Mouse (Mus musculus): ENCODE measurements around the gene Mrln. TPM values are rescaled to one million over a fixed set of nuclear protein-coding genes. Genes with fewer than 3 reads are reported as not detected.
A peak's percentile ranks its signal among the peaks of the same experiment; 100 is the strongest.

Mrln gene
- polyA plus RNA-seq, 1 experiment from 2014 or later, result 0.94 TPM

DNA sequence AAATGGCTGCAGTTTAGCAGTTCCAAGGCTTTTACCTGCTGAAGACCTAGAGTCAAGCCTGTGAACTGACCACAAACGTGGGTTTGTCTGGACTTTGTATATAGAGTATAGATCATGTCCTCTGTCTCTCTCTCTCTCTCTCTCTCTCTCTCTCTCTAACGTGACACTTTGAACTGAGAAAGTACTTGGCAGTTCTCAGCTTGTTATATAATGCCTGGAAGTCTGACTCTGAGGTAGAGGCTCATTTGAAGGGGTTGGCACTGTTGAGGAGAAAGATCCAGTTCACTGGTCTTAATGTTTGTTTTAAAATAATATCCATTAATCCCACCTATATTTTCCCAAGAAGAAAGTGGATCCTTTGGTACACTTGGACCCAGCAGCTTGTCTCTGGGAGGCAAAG lies 33.5 kb downstream of the Mrln start:
- Histone ChIP-seq H3K27ac (ENCODE audit: low read depth, low read length) (no peak overlapping the region), H3K36me3 (ENCODE audit: control insufficient read depth, insufficient read depth, low read length) (no peaks in the 10 kb centered on the region), H3K9me3 (ENCODE audit: control insufficient read depth, low read length) (no peaks in the 10 kb centered on the region), H3K9ac (ENCODE audit: low read depth, low read length) (no peak overlapping the region), H3K27me3 (replicated peaks; ENCODE audit: control insufficient read depth, insufficient read depth, low read length) (no peaks in the 10 kb centered on the region), H3K4me3 (ENCODE audit: low read length) (no peak overlapping the region), H3K4me1 (ENCODE audit: control insufficient read depth, insufficient read depth, low read depth, low read length) (no peaks in the 10 kb centered on the region), H3K4me2 (ENCODE audit: low read length) (no peak overlapping the region)
- 72% methylated on average over 2 of the region's 2 CpGs for WGBS
- no peak for ATAC-seq

DNA sequence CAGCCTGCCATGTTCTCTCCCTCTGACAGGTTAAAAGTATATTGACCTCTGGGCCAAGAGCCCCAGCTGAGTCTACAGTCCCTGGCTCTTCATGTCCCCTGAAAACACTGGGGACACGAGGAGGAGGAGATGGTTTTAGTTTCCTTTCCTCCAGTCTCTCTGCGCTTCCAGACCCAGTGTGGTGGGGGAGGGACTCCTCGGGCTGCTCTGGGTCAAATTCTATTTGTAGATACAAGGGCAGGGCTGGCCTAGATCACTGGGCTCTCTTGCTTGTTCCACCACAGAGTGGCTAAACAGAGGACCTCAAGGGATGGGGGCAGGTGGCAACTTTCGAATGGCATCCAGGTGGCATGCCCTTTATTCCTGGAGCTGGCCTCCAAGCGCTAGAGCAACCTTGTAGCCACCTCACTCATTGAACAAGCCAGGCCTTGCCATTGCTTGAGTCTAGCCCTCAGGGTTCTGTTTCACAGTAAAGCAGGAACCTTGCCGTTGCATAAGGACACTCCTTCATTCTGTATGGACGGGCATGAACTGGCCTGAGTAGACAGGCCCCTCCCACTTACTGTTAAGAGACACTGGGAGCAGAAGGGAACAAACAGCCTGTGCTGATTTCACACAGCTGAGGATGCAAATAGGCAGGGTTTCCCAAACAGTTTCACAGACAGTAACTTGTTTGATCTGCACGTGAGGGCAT lies 38.4 kb downstream of the Mrln start:
- ATAC-seq, result no peak
- Histone ChIP-seq H3K4me3 (ENCODE audit: low read length) (no peak overlapping the region), H3K9me3 (ENCODE audit: control insufficient read depth, low read length) (no peaks in the 10 kb centered on the region), H3K36me3 (ENCODE audit: control insufficient read depth, insufficient read depth, low read length) (no peaks in the 10 kb centered on the region), H3K27me3 (replicated peaks; ENCODE audit: control insufficient read depth, insufficient read depth, low read length) (peaks cover 8% of the 10 kb centered on the region), H3K27ac (ENCODE audit: low read depth, low read length) (no peak overlapping the region), H3K4me1 (ENCODE audit: control insufficient read depth, insufficient read depth, low read depth, low read length) (peaks cover 13% of the 10 kb centered on the region), H3K4me2 (ENCODE audit: low read length) (no peak overlapping the region), H3K9ac (ENCODE audit: low read depth, low read length) (no peak overlapping the region)
- 51% methylated on average over 8 of the region's 8 CpGs for WGBS

DNA sequence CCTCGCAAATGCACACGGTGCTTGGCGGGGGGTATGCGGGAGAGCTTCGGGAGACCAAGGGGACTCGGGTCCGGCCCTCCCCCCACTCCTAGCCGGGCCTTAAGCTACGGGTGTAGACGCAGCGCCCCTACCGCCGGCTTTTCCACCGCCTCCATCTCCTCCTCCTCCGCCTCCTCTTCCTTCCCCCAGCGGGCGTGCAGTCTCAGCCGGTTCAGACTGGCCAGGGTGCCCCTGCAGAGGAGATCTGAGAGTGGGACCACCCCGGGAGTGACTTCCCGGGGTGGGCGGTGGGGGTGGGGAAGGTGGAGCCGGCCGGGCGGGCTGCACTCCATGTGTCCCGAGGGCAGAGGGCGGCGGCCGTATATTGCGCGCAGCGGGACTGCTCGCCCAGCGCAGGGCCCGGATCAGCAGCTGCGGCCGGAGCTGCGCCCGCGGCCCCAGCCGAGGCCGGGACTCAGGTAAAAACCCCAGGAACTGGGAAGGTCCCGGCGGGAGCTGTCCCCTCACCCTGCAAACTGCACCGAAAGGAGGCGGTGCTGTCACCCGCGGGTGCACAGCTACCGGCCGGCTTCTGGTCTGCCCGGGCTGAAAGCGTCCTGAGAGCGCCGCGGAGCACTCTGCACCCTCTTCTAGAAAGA lies 40.6 kb downstream of the Mrln start, which contains the start of gene Slc16a9:
Slc16a9 (plus strand) TSS at position 180 of the 638 bp plus-strand sequence.
- H3K4me2 ChIP-seq (ENCODE audit: low read length), result peak within 1 kb of the TSS; percentile 98
- H3K27ac ChIP-seq (ENCODE audit: low read depth, low read length), result no peak within 1 kb of the TSS

DNA sequence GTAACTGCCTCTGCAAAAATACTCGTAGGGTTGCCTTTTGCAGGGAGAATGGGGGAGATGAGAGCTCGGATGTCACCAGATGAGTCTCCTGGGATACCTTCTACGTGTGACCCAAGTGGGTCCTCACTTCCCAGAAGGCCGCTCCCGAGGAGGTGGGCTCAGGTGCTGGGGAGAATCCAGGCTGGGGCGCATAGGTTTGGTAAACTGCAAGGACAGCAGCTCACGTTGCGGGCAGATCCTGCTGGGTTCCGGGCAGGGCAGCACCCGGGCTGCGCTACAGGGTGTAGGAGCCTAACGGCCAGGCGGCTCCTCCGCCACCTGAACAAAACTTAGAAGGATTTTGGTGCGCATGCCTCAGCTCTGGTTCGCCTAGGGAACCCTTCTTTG lies 41.1 kb downstream of the Mrln start:
- peak; percentile 41; the same call in 1 of the 2 replicates for ATAC-seq
- H3K9me3 ChIP-seq (ENCODE audit: control insufficient read depth, low read length), result no peaks in the 10 kb centered on the region
- 1% methylated on average over 16 of the region's 16 CpGs for WGBS
- peaks cover 13% of the 10 kb centered on the region for H3K4me1 ChIP-seq (ENCODE audit: control insufficient read depth, insufficient read depth, low read depth, low read length)
- peak overlapping the region; percentile 80 for H3K9ac ChIP-seq (ENCODE audit: low read depth, low read length)
- H3K36me3 ChIP-seq (ENCODE audit: control insufficient read depth, insufficient read depth, low read length), result no peaks in the 10 kb centered on the region
- peak overlapping the region; percentile 98 for H3K4me2 ChIP-seq (ENCODE audit: low read length)
- peak overlapping the region; percentile 81 for H3K4me3 ChIP-seq (ENCODE audit: low read length)
- H3K27me3 ChIP-seq (replicated peaks; ENCODE audit: control insufficient read depth, insufficient read depth, low read length), result peaks cover 8% of the 10 kb centered on the region
- no peak overlapping the region for H3K27ac ChIP-seq (ENCODE audit: low read depth, low read length)

More for the DNA sequence above, 40.6 kb downstream of the Mrln start, which contains the start of gene Slc16a9:
- peak; percentile 95 for ATAC-seq
- H3K4me3 ChIP-seq (ENCODE audit: low read length), result peak within 1 kb of the TSS; percentile 81
- H3K4me1 ChIP-seq (ENCODE audit: control insufficient read depth, insufficient read depth, low read depth, low read length), result peaks cover 13% of the 10 kb centered on the region
- no peaks in the 10 kb centered on the region for H3K36me3 ChIP-seq (ENCODE audit: control insufficient read depth, insufficient read depth, low read length)
- peaks cover 8% of the 10 kb centered on the region for H3K27me3 ChIP-seq (replicated peaks; ENCODE audit: control insufficient read depth, insufficient read depth, low read length)
- H3K9me3 ChIP-seq (ENCODE audit: control insufficient read depth, low read length), result no peaks in the 10 kb centered on the region
- WGBS, result under 1% methylated on average over 54 of the region's 54 CpGs
- H3K9ac ChIP-seq (ENCODE audit: low read depth, low read length), result peak within 1 kb of the TSS; percentile 80

DNA sequence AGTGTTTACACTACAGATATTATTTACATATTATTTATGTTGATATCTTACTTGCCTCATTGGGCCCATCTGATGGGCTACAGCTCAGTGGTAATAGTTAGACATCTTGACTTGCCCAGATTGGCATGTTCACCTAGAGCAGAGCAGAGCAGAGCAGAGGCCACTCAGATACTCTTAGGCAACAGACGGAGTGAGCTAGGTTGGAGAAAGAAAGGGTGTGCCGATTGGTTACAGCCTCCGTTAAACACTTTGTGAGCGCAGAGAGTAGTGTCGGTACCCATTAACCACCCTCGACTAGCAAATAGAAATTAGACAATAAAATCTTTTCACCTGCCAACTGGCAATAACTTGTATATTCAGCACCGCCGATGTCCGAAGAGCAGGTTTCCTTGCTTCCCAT lies 41.6 kb downstream of the Mrln start:
- Histone ChIP-seq H3K9ac (ENCODE audit: low read depth, low read length) (no peak overlapping the region), H3K27me3 (replicated peaks; ENCODE audit: control insufficient read depth, insufficient read depth, low read length) (peaks cover 8% of the 10 kb centered on the region), H3K4me3 (ENCODE audit: low read length) (peak overlapping the region; percentile 81), H3K4me1 (ENCODE audit: control insufficient read depth, insufficient read depth, low read depth, low read length) (peaks cover 13% of the 10 kb centered on the region), H3K27ac (ENCODE audit: low read depth, low read length) (no peak overlapping the region), H3K4me2 (ENCODE audit: low read length) (peak overlapping the region; percentile 98), H3K36me3 (ENCODE audit: control insufficient read depth, insufficient read depth, low read length) (no peaks in the 10 kb centered on the region), H3K9me3 (ENCODE audit: control insufficient read depth, low read length) (no peaks in the 10 kb centered on the region)
- no peak for ATAC-seq
- WGBS, result 30% methylated on average over 9 of the region's 9 CpGs

DNA sequence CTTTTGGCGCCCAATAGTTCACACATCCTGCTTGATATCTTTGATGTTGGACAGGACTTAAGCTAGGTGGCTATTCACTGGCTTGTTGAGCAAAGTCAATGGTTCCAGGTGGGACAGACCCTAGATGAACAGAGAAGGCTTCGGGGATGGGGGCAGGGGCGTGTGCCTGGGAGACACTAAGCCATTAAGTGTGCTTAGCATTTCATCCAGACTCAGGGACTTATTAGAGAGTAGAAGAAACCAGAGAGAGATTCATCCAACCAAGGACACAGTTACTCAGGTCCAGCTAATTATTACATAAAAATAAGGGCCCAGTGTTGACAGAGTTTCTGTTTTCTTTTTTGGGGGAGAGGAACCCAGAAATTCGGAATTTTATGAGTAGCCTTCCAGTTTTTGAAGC lies 45.9 kb downstream of the Mrln start:
- Histone ChIP-seq H3K36me3 (ENCODE audit: control insufficient read depth, insufficient read depth, low read length) (no peaks in the 10 kb centered on the region), H3K4me1 (ENCODE audit: control insufficient read depth, insufficient read depth, low read depth, low read length) (peaks cover 7% of the 10 kb centered on the region), H3K4me2 (ENCODE audit: low read length) (no peak overlapping the region), H3K9me3 (ENCODE audit: control insufficient read depth, low read length) (no peaks in the 10 kb centered on the region), H3K9ac (ENCODE audit: low read depth, low read length) (no peak overlapping the region), H3K27me3 (replicated peaks; ENCODE audit: control insufficient read depth, insufficient read depth, low read length) (peaks cover 8% of the 10 kb centered on the region), H3K27ac (ENCODE audit: low read depth, low read length) (no peak overlapping the region), H3K4me3 (ENCODE audit: low read length) (no peak overlapping the region)
- WGBS, result 92% methylated on average over 4 of the region's 4 CpGs
- ATAC-seq, result no peak

- H3K4me1 ChIP-seq (ENCODE audit: control insufficient read depth, insufficient read depth, low read depth, low read length), result peaks cover 3% of the 10 kb centered on the region
- H3K9me3 ChIP-seq (ENCODE audit: control insufficient read depth, low read length), result no peaks in the 10 kb centered on the region
- peaks cover 8% of the 10 kb centered on the region for H3K27me3 ChIP-seq (replicated peaks; ENCODE audit: control insufficient read depth, insufficient read depth, low read length)
- no peak overlapping the region for H3K27ac ChIP-seq (ENCODE audit: low read depth, low read length)
- 85% methylated on average over 6 of the region's 6 CpGs for WGBS
- no peaks in the 10 kb centered on the region for H3K36me3 ChIP-seq (ENCODE audit: control insufficient read depth, insufficient read depth, low read length)
- no peak overlapping the region for H3K4me2 ChIP-seq (ENCODE audit: low read length)
- H3K4me3 ChIP-seq (ENCODE audit: low read length), result no peak overlapping the region
- no peak overlapping the region for H3K9ac ChIP-seq (ENCODE audit: low read depth, low read length)
- ATAC-seq, result no peak
Observed at GRCm38 (mm10) chr10:70250766-70251165, 46.3 kb downstream of the Mrln start.

GRCm38 (mm10) chr10:70254666-70255065 lies 50.2 kb downstream of the Mrln start:
- no peak for ATAC-seq
- H3K36me3 ChIP-seq (ENCODE audit: control insufficient read depth, insufficient read depth, low read length), result no peaks in the 10 kb centered on the region
- H3K27ac ChIP-seq (ENCODE audit: low read depth, low read length), result no peak overlapping the region
- H3K4me3 ChIP-seq (ENCODE audit: low read length), result no peak overlapping the region
- H3K27me3 ChIP-seq (replicated peaks; ENCODE audit: control insufficient read depth, insufficient read depth, low read length), result no peaks in the 10 kb centered on the region
- no peaks in the 10 kb centered on the region for H3K9me3 ChIP-seq (ENCODE audit: control insufficient read depth, low read length)
- H3K4me2 ChIP-seq (ENCODE audit: low read length), result no peak overlapping the region
- 70% methylated on average over 4 of the region's 4 CpGs for WGBS
- no peak overlapping the region for H3K9ac ChIP-seq (ENCODE audit: low read depth, low read length)
- H3K4me1 ChIP-seq (ENCODE audit: control insufficient read depth, insufficient read depth, low read depth, low read length), result no peaks in the 10 kb centered on the region; the same call in 1 of the 2 replicates

GRCm38 (mm10) chr10:70255601-70256210 lies 51.2 kb downstream of the Mrln start:
- 91% methylated on average over 15 of the region's 15 CpGs for WGBS
- no peaks in the 10 kb centered on the region for H3K27me3 ChIP-seq (replicated peaks; ENCODE audit: control insufficient read depth, insufficient read depth, low read length)

More at GRCm38 (mm10) chr10:70255601-70256210, 51.2 kb downstream of the Mrln start:
- Histone ChIP-seq H3K9me3 (ENCODE audit: control insufficient read depth, low read length) (no peaks in the 10 kb centered on the region), H3K9ac (ENCODE audit: low read depth, low read length) (no peak overlapping the region), H3K4me3 (ENCODE audit: low read length) (no peak overlapping the region), H3K36me3 (ENCODE audit: control insufficient read depth, insufficient read depth, low read length) (no peaks in the 10 kb centered on the region), H3K4me2 (ENCODE audit: low read length) (no peak overlapping the region), H3K4me1 (ENCODE audit: control insufficient read depth, insufficient read depth, low read depth, low read length) (no peaks in the 10 kb centered on the region; the same call in 1 of the 2 replicates), H3K27ac (ENCODE audit: low read depth, low read length) (no peak overlapping the region)
- ATAC-seq, result no peak
